Mouse (Mus musculus): Measurements from ENCODE around the gene Ppia.

DNA sequence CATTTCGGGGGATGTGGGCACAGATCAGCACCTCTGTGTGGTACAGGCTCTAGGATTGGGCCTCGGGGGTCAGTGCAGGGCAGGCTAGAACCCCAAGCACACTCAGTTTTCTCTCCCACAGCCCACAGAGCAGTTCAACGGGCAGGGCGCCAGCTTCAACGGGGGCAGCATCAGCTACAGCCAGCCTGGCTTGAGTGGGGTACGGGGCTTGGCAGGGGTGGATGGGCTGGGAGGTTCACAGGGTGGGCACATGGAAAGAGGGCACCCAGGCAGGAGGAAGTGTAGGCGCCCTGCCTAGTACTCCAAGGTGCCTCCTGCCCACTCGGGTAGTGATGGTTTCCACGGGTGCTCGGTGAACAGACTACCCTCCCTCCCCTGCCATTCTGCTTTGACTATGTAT is 17.1 kb upstream of the Ppia start:
- TF ChIP-seq POLR2A (IDR thresholded peaks at IDR 0.05; ENCODE audit: insufficient read length, low read depth): no peak
- no peak for TF ChIP-seq USF1 (IDR thresholded peaks at IDR 0.05; ENCODE audit: low read depth)
- TF ChIP-seq REST (IDR thresholded peaks at IDR 0.05; ENCODE audit: insufficient read depth, insufficient read length): no peak
- TF ChIP-seq MAX (IDR thresholded peaks at IDR 0.05; ENCODE audit: low read depth): no peak
- TF ChIP-seq TCF12 (IDR thresholded peaks at IDR 0.05; ENCODE audit: insufficient read depth, poor library complexity, severe bottlenecking): no peak
- TF ChIP-seq E2F4 (IDR thresholded peaks at IDR 0.05; ENCODE audit: insufficient read depth): no peak
- TF ChIP-seq POLR2AphosphoS2 (IDR thresholded peaks at IDR 0.05; ENCODE audit: insufficient read length, low read depth): no peak
- TF ChIP-seq CEBPB (IDR thresholded peaks at IDR 0.05; ENCODE audit: insufficient read depth, poor library complexity, severe bottlenecking): no peak
- no peak for TF ChIP-seq SRF (IDR thresholded peaks at IDR 0.05; ENCODE audit: control insufficient read depth, insufficient read length, low read depth)

All from myocyte (in vitro differentiated cells).